9 mouse cellular contexts compared by ENCODE assay signal in genomic region chr10:69892162-69892561, GRCm38 (mm10).
"Had no signal": no experiment of that assay in that cellular context is flagged by ENCODE, and none has a peak within 500 bp of the region (broad histone marks: within the 10 kb centered on the region; RNA-seq: fewer than 3 reads in every experiment).

No protein-coding gene starts in this region.

- H3K36me3 ChIP-seq: limb, embryonic 15.5 days; liver, embryonic 12.5 days; lung, embryonic 15.5 days had no signal

- H3K4me1 ChIP-seq: limb, embryonic 15.5 days had no signal

- H3K27me3 ChIP-seq: limb, embryonic 15.5 days; liver, embryonic 12.5 days; lung, embryonic 15.5 days had no signal

- H3K4me2 ChIP-seq: limb, embryonic 15.5 days; liver, embryonic 12.5 days; lung, embryonic 15.5 days had no signal

- ATAC-seq: liver, embryonic 12.5 days; midbrain, embryonic 16.5 days had no signal

- DNase-seq: kidney, postnatal 10 days; lung, postnatal 14 days; right cerebral cortex, postnatal 14 days; thymus, postnatal 36 days had no signal

- H3K27ac ChIP-seq: limb, embryonic 15.5 days; liver, embryonic 12.5 days; lung, embryonic 15.5 days; macrophage had no signal

- H3K4me3 ChIP-seq: limb, embryonic 15.5 days; liver, embryonic 12.5 days; lung, embryonic 15.5 days had no signal

- H3K9ac ChIP-seq: limb, embryonic 15.5 days; liver, embryonic 12.5 days; lung, embryonic 15.5 days had no signal

- H3K9me3 ChIP-seq: limb, embryonic 15.5 days; liver, embryonic 12.5 days; lung, embryonic 15.5 days had no signal
